In the genomic region with DNA sequence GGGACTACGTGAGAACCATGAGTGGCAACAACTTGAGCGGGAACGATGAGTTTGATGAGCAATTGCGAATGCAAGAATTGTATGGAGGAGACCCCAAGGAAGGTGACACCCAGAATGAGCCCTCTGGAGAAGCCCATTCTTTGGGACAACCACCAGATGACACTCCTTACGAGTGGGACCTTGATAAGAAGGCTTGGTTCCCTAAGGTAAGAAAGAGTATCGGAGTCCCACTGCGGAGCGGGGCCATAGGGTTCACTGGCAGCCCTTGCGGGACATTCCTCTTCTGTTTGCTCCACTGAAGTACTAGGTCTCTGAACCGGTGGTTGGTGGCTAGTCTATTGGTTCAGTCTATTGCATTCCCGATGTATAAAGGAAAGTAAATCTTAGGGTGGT, we compare ENCODE assay signal across 8 mouse cellular contexts. TPM values are rescaled to one million over a fixed set of nuclear protein-coding genes. Genes with fewer than 3 reads are reported as not detected.
DNase-seq lines count a peak whose midpoint lies in the region; ATAC-seq and TF ChIP-seq lines count a peak whose summit lies in the region.

No protein-coding gene starts in this region.

- no peak for ATAC-seq in heart, embryonic 12.5 days (ENCODE audit: insufficient number of reproducible peaks, low FRiP score)
- no peak for ATAC-seq in G1E (ENCODE audit: extremely low read depth, insufficient number of reproducible peaks, low FRiP score, poor library complexity, severe bottlenecking)
- ATAC-seq in granulocyte monocyte progenitor cell, adult 5-6 weeks (replicated peaks; ENCODE audit: poor library complexity, severe bottlenecking), result peak; percentile 10
- peak; percentile 75 for ATAC-seq in megakaryocyte-erythroid progenitor cell, adult 5-6 weeks (replicated peaks; ENCODE audit: low FRiP score, low TSS enrichment, poor library complexity, severe bottlenecking)

- H3K4me1 ChIP-seq in heart, embryonic 12.5 days (replicated peaks), result no peaks in the 10 kb centered on the region
- no peaks in the 10 kb centered on the region; the same call in 1 of the 2 replicates for H3K4me1 ChIP-seq in G1E (ENCODE audit: insufficient read depth, low read depth, low read length)

- H3K27ac ChIP-seq in heart, embryonic 12.5 days (ENCODE audit: poor library complexity, severe bottlenecking), result peak overlapping the region; percentile 93

- peak overlapping the region; percentile 68 for H3K4me3 ChIP-seq in heart, embryonic 12.5 days
- peak overlapping the region; percentile 76 for H3K4me3 ChIP-seq in G1E (ENCODE audit: low read depth, low read length)

- 27% methylated on average over 10 of the region's 11 CpGs for WGBS in heart, embryonic 12.5 days

- no peak for TF ChIP-seq CTCF in G1E (IDR thresholded peaks at IDR 0.05; ENCODE audit: low read depth, low read length)

- intact Hi-C loops in heart, postnatal 25 days (cut with DNase I), result loop anchor here (10.0 kb wide), 2 partner anchors 341 to 459 kb away; a partner anchor contains a TSS

- peaks cover 10% of the 10 kb centered on the region; the same call in 1 of the 2 replicates for H3K36me3 ChIP-seq in heart, embryonic 12.5 days
- peaks cover 16% of the 10 kb centered on the region for H3K36me3 ChIP-seq in G1E (replicated peaks)

- no peak for DNase-seq in heart, postnatal 25 days (ENCODE audit: low spot score)
- no peak for DNase-seq in G1E (ENCODE audit: low spot score)
- no peak for DNase-seq in adrenal gland, postnatal 4 days (ENCODE audit: low spot score in 2 of 2)
- no peak for DNase-seq in layer of hippocampus, postnatal 36 days
- DNase-seq in embryo, embryonic 10 days (ENCODE audit: low spot score), result no peak

- peak overlapping the region; percentile 63 for H3K4me2 ChIP-seq in heart, embryonic 12.5 days

- no peaks in the 10 kb centered on the region for H3K9me3 ChIP-seq in heart, embryonic 12.5 days (replicated peaks)
- no peaks in the 10 kb centered on the region for H3K9me3 ChIP-seq in G1E (replicated peaks)

- H3K27me3 ChIP-seq in heart, embryonic 12.5 days (replicated peaks), result no peaks in the 10 kb centered on the region
- no peaks in the 10 kb centered on the region for H3K27me3 ChIP-seq in G1E (ENCODE audit: insufficient read depth, low read length)

- H3K9ac ChIP-seq in heart, embryonic 12.5 days, result peak overlapping the region; percentile 76; the same call in 1 of the 2 replicates

RNA-seq across cellular contexts. Expression of a gene that starts 0.6 kb away (rescaled TPM):
- 65.5 and 68.3 TPM in 2 replicates for polyA plus RNA-seq in heart, embryonic 12.5 days (2016; fragmentation: Nextera tagmentation; extraction: Ambion mirVana)
- total RNA-seq in heart, postnatal 25 days (2021), result 10 to 100 TPM; 50.1 to 53.9 TPM
- 53.4 and 58.5 TPM in 2 replicates for total RNA-seq in G1E (2014; fragmentation: Nextera tagmentation)
- total RNA-seq in G1E (2017), result 56.5 and 57.1 TPM in 2 replicates
- polyA plus RNA-seq in G1E (2012), result 21.2 and 22.1 TPM in 2 replicates
- total RNA-seq in granulocyte monocyte progenitor cell, adult 5-6 weeks (2014; fragmentation: Nextera tagmentation), result 37.9 and 46.8 TPM in 2 replicates
- total RNA-seq in granulocyte monocyte progenitor cell, adult 5-6 weeks (2017), result 66.8 and 76.7 TPM in 2 replicates
- total RNA-seq in megakaryocyte-erythroid progenitor cell, adult 5-6 weeks (2014; fragmentation: Nextera tagmentation), result 51.7 and 56.9 TPM in 2 replicates
- 115 and 116 TPM in 2 replicates for total RNA-seq in megakaryocyte-erythroid progenitor cell, adult 5-6 weeks (2017)
- total RNA-seq in adrenal gland, postnatal 4 days (2021), result 10 to 100 TPM; 49.7 to 53.2 TPM
- total RNA-seq in layer of hippocampus, postnatal 36 days (2021), result 10 to 100 TPM; 58.2 to 62.1 TPM

RNA-seq across cellular contexts. Expression of a gene that starts 11.1 kb away (rescaled TPM):
- not detected in 2 replicates for polyA plus RNA-seq in heart, embryonic 12.5 days (2016; fragmentation: Nextera tagmentation; extraction: Ambion mirVana)
- total RNA-seq in heart, postnatal 25 days (2021), result not detected
- total RNA-seq in G1E (2014; fragmentation: Nextera tagmentation) (not detected in 2 replicates), G1E (2017) (0.05 TPM in 1 of 2 replicates, not detected in the other)
- polyA plus RNA-seq in G1E (2012), result not detected in 2 replicates
- not detected in 2 replicates for total RNA-seq in granulocyte monocyte progenitor cell, adult 5-6 weeks (2014; fragmentation: Nextera tagmentation)
- not detected in 2 replicates for total RNA-seq in granulocyte monocyte progenitor cell, adult 5-6 weeks (2017)
- not detected in 2 replicates for total RNA-seq in megakaryocyte-erythroid progenitor cell, adult 5-6 weeks (2014; fragmentation: Nextera tagmentation)
- not detected in 2 replicates for total RNA-seq in megakaryocyte-erythroid progenitor cell, adult 5-6 weeks (2017)
- not detected for total RNA-seq in adrenal gland, postnatal 4 days (2021)
- total RNA-seq in layer of hippocampus, postnatal 36 days (2021), result under 1 TPM; 0.13 to 0.25 TPM

RNA-seq across cellular contexts. Expression of a gene that starts 33.9 kb away (rescaled TPM):
- 0.17 and 0.36 TPM in 2 replicates for polyA plus RNA-seq in heart, embryonic 12.5 days (2016; fragmentation: Nextera tagmentation; extraction: Ambion mirVana)
- not detected for total RNA-seq in heart, postnatal 25 days (2021)
- not detected in 2 replicates for total RNA-seq in G1E (2014; fragmentation: Nextera tagmentation)
- 0.27 TPM in 1 of 2 replicates, not detected in the other for total RNA-seq in G1E (2017)
- not detected in 2 replicates for polyA plus RNA-seq in G1E (2012)
- not detected in 2 replicates for total RNA-seq in granulocyte monocyte progenitor cell, adult 5-6 weeks (2014; fragmentation: Nextera tagmentation)
- total RNA-seq in granulocyte monocyte progenitor cell, adult 5-6 weeks (2017), result not detected in 2 replicates
- total RNA-seq in megakaryocyte-erythroid progenitor cell, adult 5-6 weeks (2014; fragmentation: Nextera tagmentation), result not detected in 2 replicates
- not detected in 2 replicates for total RNA-seq in megakaryocyte-erythroid progenitor cell, adult 5-6 weeks (2017)
- total RNA-seq in adrenal gland, postnatal 4 days (2021), result not detected
- total RNA-seq in layer of hippocampus, postnatal 36 days (2021), result not detected

Comparison
In these comparisons a context has a peak if more than half of its experiments do, and no peak if none do; other contexts are left out.
1. ATAC-seq: peak in granulocyte monocyte progenitor cell, adult 5-6 weeks (single experiment) and megakaryocyte-erythroid progenitor cell, adult 5-6 weeks (single experiment); none in heart, embryonic 12.5 days (single experiment) and G1E (single experiment).